Mouse (Mus musculus): ENCODE data around the gene Foxs1. TPM values are rescaled to one million over a fixed set of nuclear protein-coding genes. Genes with fewer than 3 reads are reported as not detected.

Gene Foxs1
- polyA plus RNA-seq, 2 experiments: 0.08 to 0.18 TPM

DNA sequence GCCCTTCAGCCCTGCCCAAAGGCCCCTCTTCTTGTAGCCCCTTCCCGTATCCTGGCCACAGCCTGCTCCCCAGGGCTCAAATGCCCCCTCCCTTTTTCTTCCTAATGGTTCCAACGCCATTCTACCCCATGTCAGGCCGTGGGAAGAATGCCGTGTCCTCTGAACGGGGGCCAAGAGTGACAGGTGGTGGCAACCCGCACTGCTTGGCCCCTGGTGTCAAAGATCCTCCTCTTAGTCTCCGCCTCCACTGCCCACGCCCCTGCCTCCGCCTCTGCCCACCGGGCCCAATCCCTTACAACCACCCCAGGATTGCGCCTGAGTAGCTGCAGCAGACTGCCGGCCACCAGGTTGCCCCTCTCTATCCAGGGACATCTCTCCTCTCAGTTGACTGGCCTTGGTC, 22.0 kb downstream of the Foxs1 start, which contains the start of gene Mylk2:
Gene Mylk2, plus strand, starts transcription at position 322 of the 400 bp plus-strand sequence.
- 20% methylated on average over 12 of the region's 12 CpGs for WGBS (ENCODE audit: insufficient replicate concordance)
- H3K4me3 ChIP-seq (ENCODE audit: insufficient read depth in 1 of 2, low read depth in 2 of 2, low read length in 2 of 2): no peak within 1 kb of the TSS
- H3K27me3 ChIP-seq (ENCODE audit: control insufficient read depth, insufficient read depth, low read length): peaks cover 18% of the 10 kb centered on the region
- DNase-seq (ENCODE audit: low read depth in 3 of 3, low spot score in 3 of 3) (no peak), ATAC-seq (ENCODE audit: insufficient read depth) (no peak)
- TF ChIP-seq CTCF (IDR thresholded peaks at IDR 0.05; ENCODE audit: low read depth) (no peak), EP300 (IDR thresholded peaks at IDR 0.05; ENCODE audit: low read depth) (no peak)
- no peak within 1 kb of the TSS for H3K9ac ChIP-seq (replicated peaks)
- peaks cover 0 to 2% of the 10 kb centered on the region in 2 experiments; a peak in 1 of 4 replicates for H3K4me1 ChIP-seq (replicated peaks; ENCODE audit: control insufficient read depth in 2 of 2, insufficient read depth in 2 of 2, low read length in 1 of 2)
- H3K4me2 ChIP-seq (ENCODE audit: low read depth): no peak within 1 kb of the TSS
- H3K9me3 ChIP-seq (ENCODE audit: control insufficient read depth, low read length): no peaks in the 10 kb centered on the region
- no peak within 1 kb of the TSS for H3K27ac ChIP-seq
- no peaks in the 10 kb centered on the region for H3K36me3 ChIP-seq (replicated peaks; ENCODE audit: control insufficient read depth, insufficient read depth, low read depth)

- Histone ChIP-seq H3K9ac (replicated peaks) (no peak overlapping the region), H3K4me1 (replicated peaks; ENCODE audit: control insufficient read depth in 2 of 2, insufficient read depth in 2 of 2, low read length in 1 of 2) (peaks cover 0 to 2% of the 10 kb centered on the region in 2 experiments; a peak in 1 of 4 replicates), H3K4me2 (ENCODE audit: low read depth) (no peak overlapping the region), H3K27ac (no peak overlapping the region), H3K9me3 (ENCODE audit: control insufficient read depth, low read length) (no peaks in the 10 kb centered on the region), H3K36me3 (replicated peaks; ENCODE audit: control insufficient read depth, insufficient read depth, low read depth) (no peaks in the 10 kb centered on the region), H3K4me3 (ENCODE audit: insufficient read depth in 1 of 2, low read depth in 2 of 2, low read length in 2 of 2) (no peak overlapping the region), H3K27me3 (ENCODE audit: control insufficient read depth, insufficient read depth, low read length) (peaks cover 18% of the 10 kb centered on the region)
- no peak for DNase-seq (ENCODE audit: low read depth in 3 of 3, low spot score in 3 of 3)
- 68% methylated on average over 6 of the region's 6 CpGs for WGBS (ENCODE audit: insufficient replicate concordance)
- no peak for ATAC-seq (ENCODE audit: insufficient read depth)
- TF ChIP-seq CTCF (IDR thresholded peaks at IDR 0.05; ENCODE audit: low read depth): no peak
- no peak for TF ChIP-seq EP300 (IDR thresholded peaks at IDR 0.05; ENCODE audit: low read depth)
These were observed 23.2 kb downstream of the Foxs1 start for GRCm38 (mm10) chr2:152909848-152910247.

DNA sequence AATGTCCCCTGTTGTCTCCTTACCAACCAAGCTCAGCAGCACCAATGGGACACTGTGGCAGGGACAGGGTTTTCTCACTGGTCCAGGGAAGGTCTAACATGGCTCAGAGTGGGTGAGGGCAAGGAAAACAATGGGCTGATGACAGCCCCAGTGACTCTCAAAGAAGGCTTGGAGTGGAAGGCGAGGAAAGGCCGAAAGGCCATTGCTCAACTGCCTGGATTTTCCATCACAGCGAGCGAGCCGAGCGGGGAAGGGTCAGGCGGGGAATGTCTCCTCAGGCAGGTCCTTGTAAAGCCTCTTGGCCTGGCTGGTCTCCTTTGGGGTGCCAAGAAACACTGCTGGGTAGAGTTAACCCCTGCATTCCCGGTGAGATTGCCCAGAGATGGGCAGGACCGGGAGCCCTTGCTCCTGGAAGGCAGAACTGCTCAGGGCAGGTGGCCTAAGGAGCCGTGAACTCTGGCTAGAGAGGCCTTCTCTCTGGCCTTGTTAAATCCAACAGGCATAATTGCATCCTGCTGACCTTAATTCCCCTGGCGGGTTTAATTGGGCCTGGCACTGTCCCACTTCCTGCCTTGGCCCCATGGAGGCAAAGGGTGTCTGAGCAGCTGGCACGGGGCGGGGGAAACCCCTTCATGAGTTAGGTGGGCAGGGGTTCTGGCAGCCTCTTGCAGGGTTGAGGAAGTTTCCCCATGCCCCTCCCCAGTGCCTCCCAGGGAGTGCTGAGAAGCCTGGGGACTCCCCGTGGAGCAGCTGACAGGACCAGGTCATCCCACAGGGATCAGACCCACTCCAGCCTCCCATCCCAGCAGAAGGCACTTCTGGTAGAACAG, 25.7 kb downstream of the Foxs1 start:
- DNase-seq (ENCODE audit: low read depth in 3 of 3, low spot score in 3 of 3) (no peak), ATAC-seq (ENCODE audit: insufficient read depth) (no peak)
- H3K4me1 ChIP-seq (replicated peaks; ENCODE audit: control insufficient read depth in 2 of 2, insufficient read depth in 2 of 2, low read length in 1 of 2): no peaks in the 10 kb centered on the region
- H3K4me2 ChIP-seq (ENCODE audit: low read depth): no peak overlapping the region
- H3K27me3 ChIP-seq (ENCODE audit: control insufficient read depth, insufficient read depth, low read length): peaks cover 10% of the 10 kb centered on the region
- no peaks in the 10 kb centered on the region for H3K36me3 ChIP-seq (replicated peaks; ENCODE audit: control insufficient read depth, insufficient read depth, low read depth)
- H3K27ac ChIP-seq: no peak overlapping the region
- WGBS (ENCODE audit: insufficient replicate concordance): 63% methylated on average over 14 of the region's 14 CpGs
- no peak overlapping the region for H3K4me3 ChIP-seq (ENCODE audit: insufficient read depth in 1 of 2, low read depth in 2 of 2, low read length in 2 of 2)
- no peak overlapping the region for H3K9ac ChIP-seq (replicated peaks)
- no peaks in the 10 kb centered on the region for H3K9me3 ChIP-seq (ENCODE audit: control insufficient read depth, low read length)
- no peak for TF ChIP-seq CTCF (IDR thresholded peaks at IDR 0.05; ENCODE audit: low read depth)
- no peak for TF ChIP-seq EP300 (IDR thresholded peaks at IDR 0.05; ENCODE audit: low read depth)

DNA sequence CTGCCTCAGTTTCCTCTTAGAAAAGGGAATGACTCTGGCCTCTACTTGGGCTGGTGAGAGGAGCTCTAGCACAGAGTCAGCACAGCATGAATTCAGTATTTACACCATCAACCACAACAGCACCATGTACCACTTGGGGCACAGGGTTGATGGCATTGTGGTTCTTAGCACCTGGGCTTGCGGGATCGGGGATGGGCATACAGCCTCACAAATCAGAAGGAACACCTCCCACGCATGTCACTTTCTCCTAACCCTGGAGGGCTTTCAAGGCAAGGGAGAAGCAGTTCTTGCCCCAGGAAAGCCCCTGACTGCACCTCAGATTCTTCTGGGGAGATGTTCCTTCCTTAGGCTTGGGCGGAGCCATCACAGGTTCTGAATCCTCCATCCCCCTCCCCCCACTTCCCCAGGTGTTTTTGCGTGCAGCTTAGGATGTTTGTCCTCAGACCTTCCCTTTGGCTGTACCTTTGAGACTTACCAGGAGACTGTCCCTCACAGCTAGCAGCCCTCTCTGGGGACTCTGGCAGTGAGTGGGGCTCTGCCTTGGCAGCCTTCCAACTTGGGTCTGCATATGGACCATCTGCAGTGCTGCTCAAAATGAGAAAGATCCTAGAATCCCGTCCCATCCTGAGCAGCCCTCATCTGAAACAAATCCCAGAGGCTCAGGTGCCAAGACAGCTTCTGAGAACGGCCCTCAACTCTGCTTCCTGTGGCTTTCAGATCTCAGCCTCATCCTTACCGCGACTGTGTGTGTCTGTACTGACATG, 26.6 kb downstream of the Foxs1 start:
- Histone ChIP-seq H3K36me3 (replicated peaks; ENCODE audit: control insufficient read depth, insufficient read depth, low read depth) (no peaks in the 10 kb centered on the region), H3K9me3 (ENCODE audit: control insufficient read depth, low read length) (no peaks in the 10 kb centered on the region), H3K4me1 (replicated peaks; ENCODE audit: control insufficient read depth in 2 of 2, insufficient read depth in 2 of 2, low read length in 1 of 2) (no peaks in the 10 kb centered on the region), H3K4me2 (ENCODE audit: low read depth) (no peak overlapping the region), H3K27ac (no peak overlapping the region), H3K27me3 (ENCODE audit: control insufficient read depth, insufficient read depth, low read length) (peaks cover 3% of the 10 kb centered on the region), H3K4me3 (ENCODE audit: insufficient read depth in 1 of 2, low read depth in 2 of 2, low read length in 2 of 2) (no peak overlapping the region), H3K9ac (replicated peaks) (no peak overlapping the region)
- 46% methylated on average over 9 of the region's 9 CpGs for WGBS (ENCODE audit: insufficient replicate concordance)
- ATAC-seq (ENCODE audit: insufficient read depth) (no peak), DNase-seq (ENCODE audit: low read depth in 3 of 3, low spot score in 3 of 3) (no peak)
- TF ChIP-seq CTCF (IDR thresholded peaks at IDR 0.05; ENCODE audit: low read depth) (no peak), EP300 (IDR thresholded peaks at IDR 0.05; ENCODE audit: low read depth) (no peak)

Data from liver, embryonic 14.5 days (tissue).